Mouse (Mus musculus): ENCODE measurements around the gene Ctse. TPM values are rescaled to one million over a fixed set of nuclear protein-coding genes. Genes with fewer than 3 reads are reported as not detected.
"Not testable (repeated sequence)": the region's sequence is repeated elsewhere in the genome, so short reads cannot be mapped to it uniquely, and the experiment has no call there.

The Ctse gene
- polyA plus RNA-seq, 1 experiment from 2014 or later = 0.15 TPM

- H3K27me3 ChIP-seq = no peaks in the 10 kb centered on the region
- ATAC-seq (ENCODE audit: insufficient number of reproducible peaks, insufficient read depth, low FRiP score, low TSS enrichment, low read depth) = no peak
- no peak overlapping the region for H3K4me2 ChIP-seq
Measured at GRCm38 (mm10) chr1:131623644-131624043, 14.5 kb upstream of the Ctse start.

GRCm38 (mm10) chr1:131624175-131624835 is 13.8 kb upstream of the Ctse start:
- Histone ChIP-seq H3K4me3 (replicated peaks) (no peak overlapping the region), H3K27me3 (no peaks in the 10 kb centered on the region), H3K9me3 (no peaks in the 10 kb centered on the region), H3K9ac (replicated peaks) (no peak overlapping the region), H3K4me1 (replicated peaks) (no peaks in the 10 kb centered on the region), H3K4me2 (no peak overlapping the region), H3K36me3 (no peaks in the 10 kb centered on the region), H3K27ac (no peak overlapping the region)
- ATAC-seq (ENCODE audit: insufficient number of reproducible peaks, insufficient read depth, low FRiP score, low TSS enrichment, low read depth) = no peak
- WGBS = 55% methylated on average over 3 of the region's 3 CpGs

More at GRCm38 (mm10) chr1:131623644-131624043, 14.5 kb upstream of the Ctse start:
- Histone ChIP-seq H3K4me3 (replicated peaks) (no peak overlapping the region), H3K36me3 (no peaks in the 10 kb centered on the region), H3K4me1 (replicated peaks) (no peaks in the 10 kb centered on the region), H3K9ac (replicated peaks) (no peak overlapping the region), H3K27ac (no peak overlapping the region), H3K9me3 (no peaks in the 10 kb centered on the region)
- WGBS = 51% methylated on average over 3 of the region's 3 CpGs

GRCm38 (mm10) chr1:131626200-131626599 is 11.9 kb upstream of the Ctse start:
- Histone ChIP-seq H3K9ac (replicated peaks) (no peak overlapping the region), H3K4me3 (replicated peaks) (no peak overlapping the region), H3K27ac (no peak overlapping the region), H3K27me3 (no peaks in the 10 kb centered on the region), H3K36me3 (no peaks in the 10 kb centered on the region), H3K4me1 (replicated peaks) (no peaks in the 10 kb centered on the region), H3K4me2 (no peak overlapping the region), H3K9me3 (no peaks in the 10 kb centered on the region)
- ATAC-seq (ENCODE audit: insufficient number of reproducible peaks, insufficient read depth, low FRiP score, low TSS enrichment, low read depth) = no peak
- WGBS = 88% methylated on average over 6 of the region's 6 CpGs

- not testable (repeated sequence) for H3K9ac ChIP-seq (replicated peaks); H3K4me1 ChIP-seq (replicated peaks); H3K27me3 ChIP-seq; H3K4me3 ChIP-seq (replicated peaks); ATAC-seq (ENCODE audit: insufficient number of reproducible peaks, insufficient read depth, low FRiP score, low TSS enrichment, low read depth); H3K4me2 ChIP-seq; H3K36me3 ChIP-seq; H3K27ac ChIP-seq; H3K9me3 ChIP-seq
- 71% methylated on average over 6 of the region's 6 CpGs for WGBS
Measured at GRCm38 (mm10) chr1:131632216-131632615, 5.9 kb upstream of the Ctse start.

- no peak for ATAC-seq (ENCODE audit: insufficient number of reproducible peaks, insufficient read depth, low FRiP score, low TSS enrichment, low read depth)
- Histone ChIP-seq H3K27ac (no peak overlapping the region), H3K36me3 (no peaks in the 10 kb centered on the region), H3K4me2 (no peak overlapping the region), H3K9ac (replicated peaks) (no peak overlapping the region), H3K27me3 (no peaks in the 10 kb centered on the region), H3K4me1 (replicated peaks) (no peaks in the 10 kb centered on the region), H3K4me3 (replicated peaks) (no peak overlapping the region), H3K9me3 (no peaks in the 10 kb centered on the region)
Measured at GRCm38 (mm10) chr1:131634495-131634894, 3.6 kb upstream of the Ctse start.

- no peak overlapping the region for H3K9ac ChIP-seq (replicated peaks)
- no peaks in the 10 kb centered on the region for H3K36me3 ChIP-seq
- H3K27ac ChIP-seq = no peak overlapping the region
- ATAC-seq (ENCODE audit: insufficient number of reproducible peaks, insufficient read depth, low FRiP score, low TSS enrichment, low read depth) = no peak
- no peak overlapping the region for H3K4me3 ChIP-seq (replicated peaks)
- H3K27me3 ChIP-seq = no peaks in the 10 kb centered on the region
- no peaks in the 10 kb centered on the region for H3K9me3 ChIP-seq
- no peak overlapping the region for H3K4me2 ChIP-seq
- WGBS = 85% methylated on average over 9 of the region's 9 CpGs
- no peaks in the 10 kb centered on the region for H3K4me1 ChIP-seq (replicated peaks)
Measured at GRCm38 (mm10) chr1:131638541-131639421, 675 bp downstream of the Ctse start.

- Histone ChIP-seq H3K9me3 (no peaks in the 10 kb centered on the region), H3K27me3 (no peaks in the 10 kb centered on the region), H3K36me3 (no peaks in the 10 kb centered on the region), H3K9ac (replicated peaks) (no peak overlapping the region), H3K4me2 (no peak overlapping the region), H3K27ac (no peak overlapping the region), H3K4me3 (replicated peaks) (no peak overlapping the region), H3K4me1 (replicated peaks) (no peaks in the 10 kb centered on the region)
- 83% methylated on average over 4 of the region's 4 CpGs for whole genome bisulfite sequencing
- no peak for ATAC-seq (ENCODE audit: insufficient number of reproducible peaks, insufficient read depth, low FRiP score, low TSS enrichment, low read depth)
Measured at GRCm38 (mm10) chr1:131640062-131640461, 2.0 kb downstream of the Ctse start.

GRCm38 (mm10) chr1:131641565-131641964 is 3.5 kb downstream of the Ctse start:
- H3K9me3 ChIP-seq = no peaks in the 10 kb centered on the region
- 93% methylated on average over 13 of the region's 13 CpGs for WGBS
- no peak overlapping the region for H3K4me2 ChIP-seq
- no peaks in the 10 kb centered on the region for H3K27me3 ChIP-seq
- H3K4me3 ChIP-seq (replicated peaks) = no peak overlapping the region
- no peak for ATAC-seq (ENCODE audit: insufficient number of reproducible peaks, insufficient read depth, low FRiP score, low TSS enrichment, low read depth)
- no peaks in the 10 kb centered on the region for H3K4me1 ChIP-seq (replicated peaks)
- H3K27ac ChIP-seq = no peak overlapping the region
- no peak overlapping the region for H3K9ac ChIP-seq (replicated peaks)
- no peaks in the 10 kb centered on the region for H3K36me3 ChIP-seq

GRCm38 (mm10) chr1:131642251-131642650 is 4.1 kb downstream of the Ctse start:
- 89% methylated on average over 2 of the region's 2 CpGs for WGBS

GRCm38 (mm10) chr1:131652670-131653443 is 14.8 kb downstream of the Ctse start:
- no peaks in the 10 kb centered on the region for H3K27me3 ChIP-seq
- ATAC-seq (ENCODE audit: insufficient number of reproducible peaks, insufficient read depth, low FRiP score, low TSS enrichment, low read depth) = no peak
- 79% methylated on average over 12 of the region's 12 CpGs for WGBS
- no peak overlapping the region for H3K27ac ChIP-seq
- no peaks in the 10 kb centered on the region for H3K36me3 ChIP-seq
- no peak overlapping the region for H3K4me3 ChIP-seq (replicated peaks)
- H3K9ac ChIP-seq (replicated peaks) = no peak overlapping the region
- no peak overlapping the region for H3K4me2 ChIP-seq
- no peaks in the 10 kb centered on the region for H3K9me3 ChIP-seq
- 0 out of 2 replicates have a peak, but pooled peaks cover 5% of the 10 kb centered on the region for H3K4me1 ChIP-seq (replicated peaks)

More at GRCm38 (mm10) chr1:131642251-131642650, 4.1 kb downstream of the Ctse start:
- Histone ChIP-seq H3K27me3 (no peaks in the 10 kb centered on the region), H3K36me3 (no peaks in the 10 kb centered on the region), H3K9me3 (no peaks in the 10 kb centered on the region), H3K4me3 (replicated peaks) (no peak overlapping the region), H3K9ac (replicated peaks) (no peak overlapping the region), H3K27ac (no peak overlapping the region), H3K4me1 (replicated peaks) (no peaks in the 10 kb centered on the region), H3K4me2 (no peak overlapping the region)
- no peak for ATAC-seq (ENCODE audit: insufficient number of reproducible peaks, insufficient read depth, low FRiP score, low TSS enrichment, low read depth)

GRCm38 (mm10) chr1:131655601-131656000 is 17.5 kb downstream of the Ctse start:
- H3K4me1 ChIP-seq (replicated peaks) = 0 out of 2 replicates have a peak, but pooled peaks cover 5% of the 10 kb centered on the region
- no peak overlapping the region for H3K27ac ChIP-seq
- WGBS = 84% methylated on average over 6 of the region's 6 CpGs
- H3K36me3 ChIP-seq = no peaks in the 10 kb centered on the region
- no peak overlapping the region for H3K9ac ChIP-seq (replicated peaks)
- no peaks in the 10 kb centered on the region for H3K9me3 ChIP-seq
- H3K4me3 ChIP-seq (replicated peaks) = no peak overlapping the region
- ATAC-seq (ENCODE audit: insufficient number of reproducible peaks, insufficient read depth, low FRiP score, low TSS enrichment, low read depth) = no peak
- H3K4me2 ChIP-seq = no peak overlapping the region
- H3K27me3 ChIP-seq = no peaks in the 10 kb centered on the region

Measured in limb, embryonic 12.5 days (tissue).